Mouse (Mus musculus) C2C12 (cell line): ENCODE measurements around the gene Fbxo17.

Experiments used
- CTCF ChIP-seq: IDR thresholded peaks from one replicate; pipeline ENCODE4 v1.5.1; 2011; ENCODE audit not compliant: control insufficient read depth, insufficient read depth, insufficient read length
- MYOD1 ChIP-seq: IDR thresholded peaks from one replicate; pipeline ENCODE4 v1.6.1; 2011; ENCODE audit warnings: low read depth; ENCODE audit not compliant: control insufficient read depth, insufficient read length

DNA sequence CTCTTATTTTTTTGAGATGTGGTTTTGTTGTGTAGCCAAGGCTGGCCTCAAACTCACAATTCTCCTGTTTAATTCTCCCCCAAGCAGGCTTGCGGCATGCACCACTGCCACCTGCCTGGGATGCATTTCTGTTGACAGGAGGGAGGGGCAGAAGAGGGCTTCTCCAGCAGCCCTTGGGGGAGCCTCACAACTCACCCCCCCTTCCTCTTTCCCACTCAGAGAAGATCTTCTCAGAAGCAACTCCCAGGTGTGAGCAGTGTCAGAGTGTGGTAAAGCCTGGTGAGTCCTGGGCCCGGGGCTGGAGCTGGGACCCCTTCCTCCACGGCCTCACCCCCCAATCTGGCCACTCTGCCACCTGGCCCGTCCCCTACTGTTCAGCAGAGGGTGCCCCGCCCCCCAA lies 68.6 kb downstream of the Fbxo17 start:
- TF ChIP-seq CTCF (no peak), MYOD1 (no peak)
